Mouse (Mus musculus): Measurements from ENCODE around the gene Chic2.
A peak's percentile ranks its signal among the peaks of the same experiment; 100 is the strongest.

The Chic2 gene

DNA sequence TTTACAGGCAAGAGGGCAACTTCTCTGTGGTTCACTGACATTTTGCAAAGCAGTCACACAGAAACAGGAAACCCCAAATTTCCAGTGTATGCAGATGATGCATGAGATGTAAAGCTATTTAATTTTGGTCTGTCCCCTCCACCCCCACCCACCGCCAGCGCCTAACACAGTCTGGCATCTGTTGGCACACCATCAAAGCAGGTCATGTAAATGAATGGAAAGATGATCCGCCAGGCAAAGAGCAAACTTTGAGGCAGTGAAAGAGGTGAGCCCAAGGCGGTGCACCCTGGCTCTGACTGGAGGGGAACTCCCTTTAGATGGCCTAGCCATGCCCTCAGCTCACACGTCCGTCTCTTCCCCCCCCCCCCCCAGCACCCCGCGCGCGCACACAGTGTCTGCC, 22.1 kb upstream of the Chic2 start:
- DNase-seq, result no peak

DNA sequence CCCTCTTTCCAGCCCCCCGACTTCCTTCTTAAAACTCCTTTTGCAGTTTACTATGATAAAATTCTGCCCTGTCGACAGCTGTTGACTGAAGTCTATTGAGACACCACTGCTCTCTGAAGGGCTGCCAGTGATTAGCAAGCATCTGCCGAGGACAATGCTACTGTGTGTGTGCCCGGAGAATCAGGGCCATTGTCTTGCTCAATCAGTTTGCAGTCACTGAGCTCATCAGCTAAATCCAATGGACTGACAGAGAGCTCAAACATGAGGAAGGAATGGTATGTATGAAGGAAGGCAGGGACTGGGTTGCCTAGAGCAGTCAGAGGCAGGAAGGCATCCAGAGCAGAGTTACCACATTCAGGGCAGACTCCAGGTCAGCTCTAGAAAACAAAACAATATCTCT, 18.6 kb upstream of the Chic2 start:
- DNase-seq, result no peak

DNA sequence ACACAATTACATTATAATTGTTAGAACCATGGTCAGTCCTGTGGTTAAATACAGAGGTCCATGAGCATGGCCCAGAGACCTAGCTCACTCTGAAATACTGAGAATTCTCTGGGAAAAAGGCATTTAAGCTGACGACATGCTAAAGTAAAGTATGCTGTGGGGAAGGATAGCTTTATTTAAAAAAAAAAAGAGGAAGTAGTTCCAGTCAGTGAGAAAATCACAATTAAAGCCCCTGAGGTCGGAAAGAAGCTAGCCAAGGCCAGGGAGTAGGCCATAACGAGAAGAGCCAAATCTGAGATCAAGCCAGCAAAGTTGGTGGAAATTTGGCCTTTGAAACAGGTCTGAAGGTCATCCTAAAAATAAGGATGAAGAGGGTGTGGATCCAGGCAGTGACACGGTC, 6.5 kb upstream of the Chic2 start:
- DNase-seq, result no peak

DNA sequence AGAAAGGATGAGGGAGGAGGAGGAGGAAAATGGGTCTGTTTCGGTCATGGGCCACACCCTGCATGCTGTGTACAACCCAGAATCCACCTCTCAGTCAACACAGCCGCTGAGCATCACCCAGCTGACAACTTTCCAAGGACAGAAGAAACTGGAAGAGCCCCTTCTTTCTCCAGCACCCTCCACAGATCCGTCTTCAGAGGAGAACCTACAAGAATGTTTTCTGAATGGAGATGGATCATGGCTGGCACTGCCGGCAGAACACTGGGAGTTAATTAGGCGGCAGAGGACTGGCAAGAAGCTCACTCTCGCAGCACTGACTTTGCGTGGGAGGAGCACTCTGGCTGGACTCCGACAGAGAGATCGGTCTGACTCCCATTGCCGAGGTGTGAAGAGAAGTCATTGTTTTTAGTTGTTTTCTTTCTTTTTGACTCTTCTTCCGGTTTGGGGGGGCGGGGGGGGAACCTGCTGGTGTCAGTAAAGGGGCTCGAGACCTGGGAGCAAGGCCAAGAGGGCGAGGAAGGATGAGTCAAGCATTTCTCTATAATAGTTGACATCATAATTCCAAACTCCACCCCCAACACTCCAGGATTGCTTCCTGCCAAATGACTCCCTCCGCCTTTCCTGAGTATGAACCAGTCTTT, 2.2 kb upstream of the Chic2 start:
- peak; percentile 52 for DNase-seq

DNA sequence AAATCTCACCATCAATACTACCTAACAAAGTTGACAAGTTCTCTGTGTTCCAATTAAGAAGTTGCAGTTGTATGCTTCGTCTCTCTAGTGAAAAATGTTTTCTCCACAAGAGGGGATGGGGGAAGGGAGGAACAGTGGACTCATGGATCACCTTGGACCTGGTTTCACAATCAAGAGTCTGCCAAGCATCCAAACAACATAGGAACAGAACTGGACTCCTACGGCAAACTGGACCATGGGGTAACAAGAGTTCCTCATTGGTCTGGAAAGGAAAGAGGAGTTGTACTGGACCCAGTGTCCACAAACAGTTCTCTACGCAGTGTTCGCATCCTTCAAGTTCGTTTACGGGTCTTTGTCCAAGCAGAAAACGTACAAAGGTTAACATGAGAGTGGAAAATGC, 797 bp upstream of the Chic2 start:
- DNase-seq, result peak; percentile 49

DNA sequence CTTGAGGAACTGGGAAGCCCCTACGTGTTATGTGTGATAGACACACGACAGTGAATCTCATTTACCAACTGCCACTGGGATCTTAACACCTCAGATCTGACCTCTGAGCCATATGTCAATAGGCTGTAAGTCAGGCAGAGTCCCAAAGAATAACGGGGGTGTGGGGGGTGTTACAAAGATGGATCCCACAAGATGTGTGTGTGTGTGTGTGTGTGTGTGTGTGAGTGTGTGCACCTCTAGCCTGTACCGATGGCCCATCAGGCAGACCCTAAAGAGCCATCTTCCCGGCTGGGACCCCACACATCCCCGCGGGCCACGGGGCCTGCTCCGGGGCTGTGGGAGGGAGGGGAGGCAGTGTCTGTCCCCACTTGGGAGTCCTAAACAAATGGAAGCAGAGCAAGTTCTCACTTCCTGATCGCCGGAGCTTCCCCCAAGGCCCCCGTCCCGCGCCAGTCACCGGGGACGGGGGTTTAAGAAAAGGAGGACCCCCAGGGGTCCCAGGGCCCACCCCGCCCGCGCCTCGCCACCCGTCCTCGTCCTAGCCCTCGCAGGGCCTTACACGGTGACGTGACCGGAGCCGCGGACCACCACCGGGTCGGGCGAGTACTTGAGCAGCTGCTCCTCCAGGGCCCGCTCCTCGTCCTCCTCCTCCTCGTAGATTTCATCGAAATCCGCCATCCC, 813 bp downstream of the Chic2 start:
- peak; percentile 20 for DNase-seq

DNA sequence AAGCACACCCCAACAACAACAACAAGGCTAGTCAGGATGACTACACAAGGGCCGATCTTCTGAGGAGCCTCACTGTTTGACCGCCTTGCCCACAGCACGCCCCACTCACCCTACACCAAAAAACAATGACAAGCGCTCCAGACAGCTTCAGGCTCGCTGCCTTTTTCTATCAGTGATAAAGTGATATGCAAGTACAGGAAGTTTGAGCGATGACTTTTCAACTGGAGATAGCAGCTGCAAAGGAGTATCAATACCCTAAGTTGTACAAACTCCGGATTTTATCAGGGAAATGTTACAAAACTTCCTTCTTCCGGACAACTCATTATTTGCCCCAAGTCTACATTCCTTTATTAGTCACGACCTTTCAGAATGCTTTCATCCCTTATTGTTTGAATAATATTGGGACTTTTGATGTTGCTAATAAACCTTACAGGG, 1.5 kb downstream of the Chic2 start:
- DNase-seq, result peak; percentile 10

DNA sequence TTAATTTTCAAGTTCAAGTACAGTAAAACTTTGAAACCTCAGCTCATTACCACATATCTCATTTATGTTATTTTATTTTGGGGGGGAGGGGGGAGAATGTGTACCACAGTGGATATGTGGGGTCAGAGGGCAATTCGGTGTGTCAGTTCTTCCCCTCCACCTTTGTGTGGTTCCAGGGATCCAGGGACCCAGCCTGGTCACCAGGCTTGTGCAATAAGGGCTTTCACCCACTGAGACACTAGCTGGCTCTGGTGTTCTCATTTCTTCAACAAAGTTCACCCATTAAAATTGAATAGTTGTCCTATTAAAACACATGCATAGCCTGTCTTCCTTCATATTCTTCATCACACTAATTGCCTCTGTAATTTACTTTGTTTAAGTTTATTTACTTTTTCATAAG, 5.3 kb downstream of the Chic2 start:
- DNase-seq, result no peak

DNA sequence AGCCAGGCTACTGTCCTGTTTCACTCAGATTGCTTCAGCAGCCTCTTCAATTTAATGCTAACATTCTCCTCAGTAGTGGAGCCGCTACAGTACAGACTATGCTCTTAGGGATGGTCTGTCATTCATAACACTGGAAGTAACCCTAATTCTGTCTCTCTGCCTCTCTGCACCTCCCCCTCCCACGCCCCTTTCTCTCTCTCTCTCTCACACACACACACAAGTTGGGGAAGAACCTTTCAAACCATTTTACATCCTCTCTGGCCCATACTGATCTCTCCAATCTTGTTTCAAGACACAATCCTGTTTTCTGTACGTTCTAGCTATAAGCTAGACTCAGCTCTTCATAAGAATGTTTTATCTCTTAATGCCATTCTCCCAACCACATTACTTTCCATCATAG, 9.1 kb downstream of the Chic2 start:
- no peak for DNase-seq

DNA sequence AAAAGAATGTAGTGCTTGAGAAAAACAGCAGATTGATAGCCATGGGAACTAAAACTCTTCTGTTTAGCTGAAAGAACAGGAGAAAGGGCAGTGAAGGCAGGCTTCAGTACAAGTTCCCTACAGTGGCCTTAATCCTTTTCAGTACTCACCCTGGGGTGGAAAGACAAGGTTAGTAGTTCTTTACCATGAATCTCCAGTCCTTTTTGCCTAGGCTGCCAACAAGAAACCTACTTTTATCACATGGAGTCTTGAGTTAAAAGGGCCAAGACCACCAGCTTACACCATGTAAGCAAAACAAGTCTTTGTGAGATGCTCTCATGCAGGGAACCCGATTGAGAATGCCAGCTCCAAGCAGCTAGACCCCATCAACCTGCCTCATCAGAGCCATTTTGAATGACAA, 29.8 kb downstream of the Chic2 start:
- DNase-seq, result no peak

DNA sequence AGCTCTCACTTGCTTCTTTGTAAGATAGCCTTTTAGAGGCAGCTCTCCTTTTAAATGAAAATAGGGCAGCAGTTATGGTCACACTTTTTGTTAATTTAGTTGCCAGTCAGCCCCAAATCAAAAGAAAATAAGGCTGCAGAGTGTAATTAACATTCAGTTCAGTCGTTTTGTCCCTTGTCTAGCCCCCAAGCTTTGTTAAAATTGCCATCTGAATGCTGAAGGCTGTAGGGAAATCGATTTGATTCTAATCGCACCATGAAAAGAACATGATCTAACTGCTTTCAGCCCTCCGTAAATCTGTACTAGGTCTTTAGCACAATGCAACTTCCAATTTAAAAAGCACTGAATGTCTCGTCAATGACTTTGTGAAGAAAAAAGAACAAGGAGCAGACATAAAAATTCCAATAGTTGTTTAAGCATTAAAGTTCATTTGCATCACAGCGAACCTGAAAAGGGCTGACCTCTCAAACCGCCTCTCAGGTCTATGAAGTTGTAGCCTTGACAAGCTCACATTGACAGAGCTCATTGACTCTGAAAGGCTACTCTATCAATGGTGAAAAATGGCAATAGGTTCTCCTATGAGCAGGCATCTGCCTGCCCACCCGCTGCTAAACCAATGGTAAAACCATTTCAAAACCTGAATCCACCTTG, 31.7 kb downstream of the Chic2 start:
- DNase-seq, result no peak

DNA sequence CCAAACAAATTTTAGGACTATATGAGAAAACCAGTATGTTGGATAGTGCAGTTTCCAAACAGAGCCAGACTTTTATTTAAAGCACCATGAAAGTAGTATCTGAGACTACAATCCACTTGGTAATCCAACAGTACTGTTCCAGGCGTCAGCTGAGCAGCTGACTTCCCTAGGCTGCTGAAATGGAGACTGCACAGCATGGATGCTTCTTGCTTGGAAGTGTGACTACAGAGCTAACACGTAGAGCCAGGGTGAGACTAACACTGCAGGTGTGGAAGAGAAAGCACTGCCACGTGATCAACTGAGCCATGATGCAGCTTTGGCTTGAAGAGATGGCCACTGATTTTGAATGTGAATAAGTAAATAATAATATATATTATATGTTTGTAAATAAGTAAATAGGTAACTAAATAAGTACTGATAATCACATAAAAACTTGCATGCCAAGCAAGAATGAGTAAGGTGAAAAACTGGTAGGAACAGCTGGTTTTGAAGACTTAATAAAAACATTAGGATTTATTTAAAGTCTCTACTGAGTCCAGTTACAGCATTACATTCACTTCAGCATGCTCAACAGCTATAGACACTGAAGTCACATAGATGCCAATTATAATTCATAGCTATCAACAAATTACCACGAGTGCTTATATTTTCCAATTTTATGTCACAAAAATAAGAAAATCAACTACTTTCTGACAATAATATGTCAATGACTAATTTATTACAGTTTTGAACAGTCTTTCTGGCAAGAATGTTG, 32.4 kb downstream of the Chic2 start:
- no peak for DNase-seq

DNA sequence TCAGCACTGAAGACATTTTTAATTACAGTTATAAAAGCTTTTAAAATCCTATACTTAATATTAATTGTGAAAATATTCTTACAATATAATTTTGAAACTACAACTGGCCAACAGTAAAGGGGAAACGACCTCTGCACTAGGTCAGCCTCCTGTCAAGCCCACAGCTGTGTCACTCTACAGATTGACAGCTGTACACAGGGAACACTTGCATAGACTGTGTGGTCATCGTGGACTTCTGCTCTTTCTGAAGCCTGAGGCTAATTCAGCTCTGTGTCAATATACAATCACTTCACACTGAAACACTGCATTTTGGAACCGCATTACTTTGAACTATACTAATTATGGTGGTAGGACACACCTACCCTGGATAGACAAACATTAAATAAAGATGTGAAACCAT, 39.8 kb downstream of the Chic2 start:
- DNase-seq, result no peak

DNA sequence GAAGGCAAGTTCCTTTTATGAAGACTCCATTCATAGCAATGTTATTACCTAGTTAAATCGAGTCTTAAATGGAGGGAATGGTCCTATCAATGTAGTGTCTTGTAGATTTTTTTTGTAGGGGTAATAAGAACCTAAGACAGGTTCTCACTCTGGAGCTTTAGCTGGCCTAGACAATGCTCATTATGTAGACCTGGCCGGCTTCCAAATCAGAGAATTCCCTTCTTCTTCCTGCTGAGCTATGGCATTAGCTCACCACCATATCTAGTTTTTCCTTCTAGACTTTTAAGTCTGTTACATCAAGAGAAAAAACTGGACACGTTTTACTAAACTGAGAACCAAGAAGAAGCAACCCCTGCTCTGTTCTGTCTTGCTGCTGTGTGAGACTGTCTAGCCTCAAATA, 42.5 kb downstream of the Chic2 start:
- no peak for DNase-seq

DNA sequence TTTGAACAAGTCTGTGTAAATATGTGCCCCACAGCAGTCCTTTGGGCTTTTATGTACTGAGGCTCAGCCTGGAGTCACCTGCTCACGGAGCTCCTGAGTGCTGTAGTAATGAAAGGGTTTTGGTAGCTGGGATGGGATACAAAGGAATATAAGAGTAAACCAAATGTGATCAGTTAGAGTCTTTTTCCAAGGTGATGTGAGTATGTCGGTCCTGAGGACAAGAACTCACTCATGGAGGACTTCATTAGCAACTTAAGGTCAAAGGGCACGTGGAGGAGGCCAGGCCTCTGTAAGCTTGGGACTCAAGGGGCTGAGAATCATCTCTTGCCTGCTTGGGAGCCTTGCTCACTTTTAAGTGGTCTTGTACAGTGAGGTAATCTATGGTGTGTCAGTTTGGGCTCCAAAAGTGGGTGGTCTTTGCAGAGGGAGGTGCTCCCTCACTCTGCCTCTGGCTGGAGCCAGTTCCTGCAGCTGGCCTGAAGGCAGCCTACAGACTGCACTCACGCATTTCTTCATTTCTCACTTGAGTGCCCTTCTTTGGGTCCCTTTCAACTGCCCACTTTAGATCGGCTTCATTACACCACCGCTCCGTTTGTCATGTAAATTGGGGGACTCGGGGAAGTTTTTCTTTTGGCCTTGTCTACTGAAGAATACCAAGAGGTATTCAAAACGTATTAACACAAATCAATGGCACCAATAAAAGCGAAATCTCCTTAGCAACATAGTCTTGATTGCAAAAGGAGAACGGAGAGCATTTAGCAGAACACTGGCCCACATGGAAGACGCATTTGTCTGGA, 45.7 kb downstream of the Chic2 start:
- DNase-seq, result no peak

DNA sequence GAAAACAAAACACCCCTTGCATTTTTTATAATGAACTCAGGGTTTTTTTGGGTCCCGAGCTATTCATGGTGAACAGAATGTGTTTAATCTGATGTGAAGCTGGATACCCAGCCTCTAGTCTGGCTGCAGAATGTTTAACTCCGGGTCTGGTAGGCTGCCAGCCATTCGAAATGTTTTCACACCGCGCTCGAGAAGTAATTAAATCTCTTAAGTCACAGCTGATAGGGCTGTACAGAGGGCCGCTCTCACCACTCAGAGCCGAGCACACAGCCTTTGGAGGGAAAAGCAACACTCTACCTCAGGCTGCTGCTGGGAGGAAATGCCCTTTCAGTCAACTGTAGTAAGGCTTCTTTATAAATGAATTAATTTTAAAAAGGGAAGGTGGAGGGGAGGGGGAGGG, 49.6 kb downstream of the Chic2 start:
- peak; percentile 13 for DNase-seq

DNA sequence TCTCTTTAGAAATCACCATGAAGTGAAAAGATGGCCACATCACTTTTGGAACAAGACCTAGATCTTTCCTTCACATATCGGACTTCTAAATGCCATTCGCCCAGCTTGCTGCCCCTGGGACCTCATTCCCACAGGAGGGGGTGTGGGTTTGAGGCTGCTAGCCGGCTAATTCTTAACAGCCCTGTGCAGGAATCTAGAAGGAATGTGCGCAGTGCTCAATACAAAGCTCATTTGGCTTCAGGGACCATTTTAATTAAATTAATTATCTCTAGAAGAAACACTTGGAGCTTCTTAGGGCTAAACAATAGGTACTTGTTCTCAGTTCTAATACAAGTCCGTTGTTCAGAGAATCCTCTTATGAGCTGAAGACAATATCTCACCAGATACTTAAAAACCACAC, 60.5 kb downstream of the Chic2 start:
- no peak for DNase-seq

DNA sequence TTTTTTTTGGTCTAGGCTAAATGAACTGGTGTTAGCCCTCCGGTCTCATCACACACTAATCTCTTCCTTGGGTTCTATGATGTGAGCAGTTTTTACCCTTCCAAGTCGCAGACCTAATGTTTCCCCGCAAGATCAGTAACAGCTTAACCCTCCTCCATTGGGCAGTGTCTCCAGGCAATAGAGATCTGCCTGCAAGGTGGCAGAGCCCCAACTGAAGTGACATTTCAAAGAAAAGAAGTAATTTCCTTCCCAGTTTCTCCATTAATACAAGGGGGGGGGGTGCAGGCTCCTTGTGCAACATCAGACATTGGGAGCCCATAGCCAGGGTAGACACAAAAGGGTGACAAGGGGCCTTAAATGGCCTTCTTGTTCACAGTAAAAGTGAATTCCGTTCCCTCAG, 64.0 kb downstream of the Chic2 start:
- DNase-seq, result no peak

DNA sequence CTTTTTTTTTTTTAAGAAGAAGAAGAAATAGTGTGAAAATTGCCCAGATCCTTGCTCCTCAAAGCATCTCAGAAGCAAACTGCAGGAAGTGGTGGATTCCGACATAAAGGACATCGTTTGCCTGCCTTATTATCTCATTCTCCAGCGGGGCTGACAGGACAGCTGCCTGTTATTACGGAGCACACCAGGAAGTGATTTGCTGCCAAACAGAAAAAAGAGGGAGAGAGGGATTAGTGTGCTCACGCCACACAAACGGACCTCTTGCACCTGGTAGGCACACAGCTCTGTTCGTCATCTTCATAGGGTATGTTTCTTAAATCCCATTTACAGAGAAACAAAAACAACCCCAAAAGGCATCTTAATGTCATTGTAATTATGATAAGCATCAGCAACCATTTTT, 64.4 kb downstream of the Chic2 start:
- DNase-seq, result no peak

DNA sequence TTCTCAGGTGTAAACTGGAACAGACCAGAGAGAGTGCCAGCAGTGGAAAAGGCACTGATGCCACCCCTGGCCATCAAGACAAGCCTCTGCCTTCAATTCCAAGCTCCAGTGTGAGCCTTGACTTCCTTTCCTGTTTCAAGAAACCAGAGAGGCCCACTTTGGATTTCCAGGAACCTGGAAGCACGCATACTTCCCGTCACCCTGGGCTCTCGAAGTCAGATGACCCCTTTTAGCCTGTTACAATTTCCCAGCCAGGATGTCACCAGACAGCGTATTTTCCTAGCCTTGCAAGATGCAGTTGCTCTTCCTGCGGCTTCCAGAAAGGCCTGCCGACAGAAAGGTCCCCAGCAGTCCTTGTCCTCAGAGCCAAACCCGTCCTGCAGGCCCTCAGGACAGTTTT, 65.0 kb downstream of the Chic2 start:
- no peak for DNase-seq

DNA sequence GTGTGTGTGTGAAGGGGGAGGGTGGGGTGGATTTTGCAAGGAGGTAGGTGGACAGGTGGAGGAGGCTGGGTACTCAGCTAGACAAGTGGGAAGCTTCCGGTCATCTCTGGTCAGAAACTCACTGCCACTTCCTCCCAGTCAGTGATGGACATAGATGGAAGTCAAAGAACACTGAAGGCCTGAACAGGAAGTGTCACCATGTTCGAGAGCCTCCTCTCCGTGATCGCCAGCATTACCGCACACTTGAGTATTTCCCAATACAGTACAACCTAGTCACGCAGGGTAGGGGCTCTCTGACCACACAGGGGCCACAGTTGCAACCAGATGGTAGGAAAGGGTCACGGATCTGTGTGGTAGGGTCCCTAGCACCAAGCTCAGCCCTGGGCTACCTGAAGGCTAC, 69.1 kb downstream of the Chic2 start:
- no peak for DNase-seq

DNA sequence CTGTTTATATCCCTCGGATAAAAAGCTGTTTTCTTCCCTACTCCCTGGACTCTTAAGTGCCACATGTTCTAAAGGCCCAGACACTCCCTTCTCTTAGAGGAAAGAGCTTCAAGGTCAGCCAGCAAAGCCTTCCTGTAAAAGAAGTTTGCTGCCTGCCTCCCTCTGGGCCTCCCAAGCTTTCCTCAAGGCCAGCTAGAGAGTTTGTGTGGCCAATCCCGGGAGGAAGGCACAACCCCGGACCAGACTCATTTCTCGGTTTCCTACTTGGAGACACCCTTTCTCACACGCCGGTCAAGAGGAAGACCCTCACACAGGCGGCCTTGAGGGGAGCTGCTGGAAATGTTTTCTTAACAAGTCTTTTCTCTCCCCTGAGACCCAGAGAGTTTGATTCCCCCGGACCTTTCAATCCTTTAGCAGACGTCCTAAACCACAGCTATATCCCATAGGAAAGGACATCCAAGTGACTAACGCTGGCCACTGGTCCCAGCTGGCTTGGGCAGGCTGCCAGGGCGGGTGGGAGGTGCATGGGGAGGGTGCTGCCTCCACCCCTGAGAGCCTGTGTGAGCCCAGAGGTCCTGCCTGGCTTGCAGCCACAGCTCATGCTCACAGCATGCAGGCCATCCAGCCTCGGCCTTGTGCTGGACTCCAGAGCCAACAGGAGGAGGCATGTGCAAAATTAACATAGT, 69.7 kb downstream of the Chic2 start:
- peak; percentile 64 for DNase-seq
